Mouse (Mus musculus) lung, postnatal 25 days (tissue): ENCODE measurements at regions not wholly inside any gene's neighbourhood (a gene's known extent, or its start where the extent isn't known, plus 50 kb on each side); places are given as distances from the start of the nearest gene placed in this dataset.

Experiments used
- DNase-seq: peaks from one replicate; pipeline ENCODE4 v3.0.0; 2022; ENCODE audit warnings: low spot score

- no peak for DNase-seq
Observed at GRCm38 (mm10) chrX:158920217-158920616, 289.9 kb upstream of the Rps6ka3 start.

GRCm38 (mm10) chrX:158921424-158921823, 288.7 kb upstream of the Rps6ka3 start:
- no peak for DNase-seq

- DNase-seq = peak; percentile 55
Observed at GRCm38 (mm10) chrX:158921838-158922450, 288.2 kb upstream of the Rps6ka3 start.

- no peak for DNase-seq
Observed at GRCm38 (mm10) chrX:158923081-158923561, 287.0 kb upstream of the Rps6ka3 start.

GRCm38 (mm10) chrX:158923657-158924489, 286.2 kb upstream of the Rps6ka3 start:
- DNase-seq = no peak

- no peak for DNase-seq
Observed at GRCm38 (mm10) chrX:158924490-158925398, 285.4 kb upstream of the Rps6ka3 start.

- DNase-seq = peak; percentile 68
Observed at GRCm38 (mm10) chrX:158931864-158932263, 278.2 kb upstream of the Rps6ka3 start.

GRCm38 (mm10) chrX:158947191-158947590, 262.9 kb upstream of the Rps6ka3 start:
- no peak for DNase-seq

GRCm38 (mm10) chrX:158971726-158972125, 238.4 kb upstream of the Rps6ka3 start:
- peak; percentile 16 for DNase-seq

GRCm38 (mm10) chrX:158976648-158977047, 233.5 kb upstream of the Rps6ka3 start:
- DNase-seq = no peak

- DNase-seq = no peak
Observed at GRCm38 (mm10) chrX:158984721-158985120, 225.4 kb upstream of the Rps6ka3 start.

- DNase-seq = no peak
Observed at GRCm38 (mm10) chrX:158987676-158988075, 222.4 kb upstream of the Rps6ka3 start.

- DNase-seq = no peak
Observed at GRCm38 (mm10) chrX:159018955-159019354, 191.2 kb upstream of the Rps6ka3 start.

GRCm38 (mm10) chrX:159026311-159026710, 183.8 kb upstream of the Rps6ka3 start:
- DNase-seq = no peak

GRCm38 (mm10) chrX:159031927-159032326, 178.2 kb upstream of the Rps6ka3 start:
- no peak for DNase-seq

GRCm38 (mm10) chrX:159043432-159043831, 166.7 kb upstream of the Rps6ka3 start:
- DNase-seq = peak; percentile 76

- DNase-seq = no peak
Observed at GRCm38 (mm10) chrX:159047876-159048275, 162.2 kb upstream of the Rps6ka3 start.

- DNase-seq = no peak
Observed at GRCm38 (mm10) chrX:159055689-159056461, 154.2 kb upstream of the Rps6ka3 start.

GRCm38 (mm10) chrX:159056462-159056805, 153.7 kb upstream of the Rps6ka3 start:
- DNase-seq = no peak

- DNase-seq = no peak
Observed at GRCm38 (mm10) chrX:159058931-159059330, 151.2 kb upstream of the Rps6ka3 start.

- no peak for DNase-seq
Observed at GRCm38 (mm10) chrX:159061322-159061721, 148.8 kb upstream of the Rps6ka3 start.

- DNase-seq = no peak
Observed at GRCm38 (mm10) chrX:159066212-159066611, 143.9 kb upstream of the Rps6ka3 start.
